Mouse (Mus musculus): ENCODE results near the gene B9d2. TPM values are rescaled to one million over a fixed set of nuclear protein-coding genes. Genes with fewer than 3 reads are reported as not detected.
"Not testable (repeated sequence)": the region's sequence is repeated elsewhere in the genome, so short reads cannot be mapped to it uniquely, and the experiment has no call there.

B9d2 gene
- polyA plus RNA-seq, 2 experiments from 2014 or later: 46.8 to 72.8 TPM

GRCm38 (mm10) chr7:25704716-25705364 lies 24.3 kb downstream of the B9d2 start:
- no peak for ATAC-seq

DNA sequence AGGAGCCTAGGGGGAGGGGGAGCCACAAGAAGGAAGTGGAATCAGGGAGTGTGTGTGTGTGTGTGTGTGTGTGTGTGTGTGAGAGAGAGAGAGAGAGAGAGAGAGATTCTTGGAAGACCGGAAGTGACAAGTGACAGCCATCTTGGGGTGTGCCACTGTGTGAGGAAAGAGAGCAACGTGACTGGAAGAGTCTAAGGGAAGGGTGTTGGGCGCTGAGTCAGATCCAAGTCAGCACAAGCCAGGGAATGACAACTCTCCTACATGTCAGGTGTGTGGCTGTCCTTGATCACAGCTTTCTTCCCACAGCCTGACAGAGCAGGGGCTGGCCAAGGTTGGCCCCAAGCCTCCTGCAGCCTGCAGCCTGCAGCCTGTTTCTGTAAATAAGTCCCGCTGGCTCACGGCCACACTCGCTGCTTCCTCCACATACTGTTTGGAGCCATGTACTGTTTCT lies 25.2 kb downstream of the B9d2 start:
- peak; percentile 28 for ATAC-seq

DNA sequence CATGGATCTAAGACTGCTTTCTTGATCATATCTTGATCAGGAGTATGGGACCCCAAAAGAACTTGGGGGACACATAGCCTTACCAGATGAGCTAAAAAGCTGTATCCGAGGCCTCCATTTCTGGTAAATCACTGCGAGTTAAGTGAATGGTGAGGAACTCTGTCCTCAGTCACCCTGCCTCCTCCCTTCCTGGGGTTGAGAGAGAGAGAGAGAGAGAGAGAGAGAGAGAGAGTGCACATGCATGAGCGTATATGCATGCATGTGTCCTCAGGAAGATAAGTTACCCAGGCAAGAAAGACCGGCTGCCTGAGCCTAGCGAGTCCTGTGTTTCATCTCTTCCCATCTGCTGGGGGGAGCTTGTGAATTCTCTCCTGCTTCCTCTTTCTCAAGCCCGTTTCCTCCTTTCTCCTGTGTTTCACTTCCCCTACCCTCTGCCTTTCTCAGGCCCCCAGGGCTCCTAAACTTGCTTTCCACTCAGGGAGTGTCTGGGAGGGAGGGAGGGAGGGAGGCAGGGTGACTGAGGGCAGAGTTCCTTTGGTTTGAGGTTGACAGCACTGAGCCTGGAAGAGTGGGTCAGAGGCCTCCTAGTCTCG lies 26.1 kb downstream of the B9d2 start:
- ATAC-seq: no peak

DNA sequence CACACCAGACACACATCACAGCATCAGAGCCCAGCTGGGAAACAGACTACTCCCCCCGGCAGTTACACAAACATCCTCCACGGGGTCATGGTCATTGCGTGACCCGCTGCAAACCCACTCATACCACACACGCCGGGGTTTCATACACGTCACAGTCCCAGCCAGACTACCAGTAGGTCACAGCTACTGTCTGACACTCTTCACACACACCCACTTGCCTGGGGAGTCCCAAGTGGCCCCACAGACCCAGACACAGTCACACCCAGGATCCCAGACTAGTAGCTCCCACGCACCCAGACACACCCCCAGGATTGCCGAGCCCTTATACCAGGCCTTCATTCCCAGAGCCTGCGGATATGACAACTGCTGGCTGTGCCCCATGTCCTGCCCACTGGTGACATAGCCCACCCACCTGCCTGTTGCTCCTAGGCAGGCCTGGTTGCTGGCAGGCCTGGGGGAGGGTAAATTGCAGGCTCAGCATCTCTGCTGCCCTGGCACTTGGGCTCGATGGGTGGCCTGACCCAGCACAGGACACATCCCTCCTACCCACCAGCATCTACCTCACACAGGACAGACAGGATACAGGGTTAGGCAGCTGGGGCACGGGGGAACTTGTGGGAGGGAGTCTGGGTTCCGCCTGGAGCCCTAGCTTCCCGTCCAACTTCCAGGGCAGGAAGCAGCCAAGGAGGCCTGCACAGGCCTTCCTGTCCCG lies 27.2 kb downstream of the B9d2 start:
- peak; percentile 56 for ATAC-seq

GRCm38 (mm10) chr7:25709961-25710360 lies 29.4 kb downstream of the B9d2 start:
- ATAC-seq: no peak

- peak; percentile 34 for ATAC-seq
Observed at GRCm38 (mm10) chr7:25710519-25711130, 30.0 kb downstream of the B9d2 start.

DNA sequence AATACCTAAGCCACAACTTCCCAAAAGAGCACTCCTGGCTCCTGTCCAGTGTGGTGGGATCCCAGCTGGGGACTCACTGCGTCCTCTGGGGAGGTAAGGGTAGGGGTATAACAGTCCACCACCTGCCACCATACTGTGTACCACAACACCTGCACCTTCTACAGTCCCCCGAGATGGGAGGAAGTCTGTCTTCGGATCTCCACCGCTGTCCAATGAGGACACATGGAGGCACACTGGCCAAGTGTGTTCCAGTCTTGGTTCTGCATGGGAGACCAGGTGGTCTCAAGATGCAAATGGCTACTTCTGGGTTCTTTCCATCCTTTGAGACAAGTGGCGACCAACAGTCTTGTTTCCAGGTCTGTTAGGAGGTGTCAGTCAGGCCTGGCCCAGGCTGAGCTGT lies 30.6 kb downstream of the B9d2 start:
- no peak for ATAC-seq

- no peak for ATAC-seq
Observed at GRCm38 (mm10) chr7:25711731-25712197, 31.2 kb downstream of the B9d2 start.

DNA sequence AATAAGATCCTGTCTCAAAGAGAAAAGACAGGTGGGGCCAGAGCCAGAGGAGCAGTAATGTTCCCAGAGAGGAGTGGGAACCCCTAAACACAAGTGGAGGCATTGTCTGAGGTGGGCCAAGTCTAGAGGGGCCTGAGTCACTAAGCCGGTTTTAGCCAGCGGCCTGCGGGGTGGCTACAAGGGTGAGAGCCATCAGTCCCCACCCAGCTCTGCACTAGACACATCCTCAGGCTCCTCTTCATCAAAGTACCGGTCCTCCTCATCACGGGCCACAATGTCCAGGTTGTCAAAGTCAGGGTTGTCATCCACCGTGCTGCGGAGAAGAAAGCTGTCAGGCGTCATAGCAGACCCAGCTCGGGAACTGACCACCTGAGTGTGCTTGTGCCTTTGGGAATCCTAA lies 32.2 kb downstream of the B9d2 start:
- no peak for ATAC-seq

DNA sequence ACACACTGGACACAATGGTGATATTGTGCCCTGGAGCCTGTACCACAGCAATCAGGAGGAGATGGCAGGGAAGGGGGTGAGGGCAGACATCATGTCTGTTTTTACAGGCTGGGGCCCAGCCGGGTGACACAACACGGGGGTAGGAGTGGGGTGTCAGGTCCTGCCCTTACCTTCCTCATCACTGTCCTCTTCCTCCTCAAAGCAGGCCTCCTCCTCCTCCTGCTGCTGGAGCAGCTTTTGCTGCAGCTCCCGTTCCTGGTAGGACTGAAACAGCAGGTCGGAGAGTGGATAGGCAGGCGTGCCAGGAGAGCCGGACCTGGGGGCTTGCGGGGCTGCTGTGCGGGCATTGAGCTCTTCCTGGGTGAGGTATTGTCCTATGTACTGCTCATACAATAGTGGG lies 34.0 kb downstream of the B9d2 start:
- no peak for ATAC-seq

- ATAC-seq: no peak
Observed at GRCm38 (mm10) chr7:25715731-25716271, 35.2 kb downstream of the B9d2 start.

DNA sequence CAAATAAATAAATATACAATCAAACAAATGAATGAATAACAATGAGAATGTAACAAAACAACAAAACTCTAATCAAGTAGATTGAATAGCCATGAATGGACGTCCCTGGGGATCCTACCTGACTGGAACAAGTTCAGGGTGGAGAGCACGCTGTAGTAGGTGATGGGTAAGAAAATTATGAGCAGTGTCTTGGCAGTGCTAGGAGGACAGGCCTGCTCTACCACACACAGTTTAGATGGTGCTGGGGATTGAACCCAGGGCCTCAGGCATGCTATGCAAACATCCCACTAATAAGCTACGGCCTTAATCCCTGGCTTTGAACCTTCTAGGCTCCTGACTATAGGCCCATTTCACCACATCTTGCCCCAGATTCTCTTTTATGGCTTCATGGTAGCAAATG lies 36.9 kb downstream of the B9d2 start:
- no peak for ATAC-seq

GRCm38 (mm10) chr7:25718788-25719417 lies 38.3 kb downstream of the B9d2 start, which contains the start of gene Ccdc97:
TSS of gene Ccdc97 (minus strand) at chr7:25719088.
- ATAC-seq: peak; percentile 94

DNA sequence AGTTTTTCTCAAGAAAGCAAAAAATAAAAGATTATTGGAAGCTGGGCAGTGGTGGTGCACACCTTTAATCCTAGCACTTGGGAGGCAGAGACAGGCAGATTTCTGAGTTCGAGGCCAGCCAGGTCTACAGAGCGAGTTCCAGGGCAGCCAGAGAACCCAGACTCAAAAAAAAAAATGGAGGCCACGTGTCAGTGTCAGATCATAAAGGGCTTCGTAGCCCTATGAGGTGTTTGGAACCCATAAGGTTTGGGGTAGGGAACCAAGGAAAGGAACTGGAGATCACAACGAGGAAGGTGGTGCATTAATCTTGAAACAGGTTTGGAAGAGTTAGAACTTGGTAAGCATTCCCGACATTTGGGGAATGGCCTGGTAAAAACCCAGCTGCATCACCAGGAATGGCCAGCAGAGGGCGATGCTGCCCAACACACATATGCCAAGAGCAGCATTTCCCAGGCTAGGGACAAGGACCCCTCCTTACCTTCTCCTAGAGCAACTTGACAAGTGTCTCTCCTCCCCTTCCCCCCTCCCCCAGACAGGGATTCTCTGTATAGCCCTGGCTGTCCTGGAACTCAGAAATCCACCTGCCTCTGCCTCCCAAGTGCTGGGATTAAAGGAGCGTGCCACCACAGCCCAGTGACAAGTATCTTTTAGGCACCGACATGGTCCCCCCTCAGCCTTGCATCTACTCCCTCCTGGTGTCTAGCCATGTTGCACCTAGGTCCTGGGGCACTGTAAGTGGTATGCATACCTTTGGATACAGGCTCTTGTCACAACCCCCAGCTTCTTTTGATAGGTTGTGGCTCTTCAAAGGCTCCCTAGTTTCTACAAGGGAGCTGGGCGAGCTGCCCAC lies 39.4 kb downstream of the B9d2 start:
- ATAC-seq: no peak

DNA sequence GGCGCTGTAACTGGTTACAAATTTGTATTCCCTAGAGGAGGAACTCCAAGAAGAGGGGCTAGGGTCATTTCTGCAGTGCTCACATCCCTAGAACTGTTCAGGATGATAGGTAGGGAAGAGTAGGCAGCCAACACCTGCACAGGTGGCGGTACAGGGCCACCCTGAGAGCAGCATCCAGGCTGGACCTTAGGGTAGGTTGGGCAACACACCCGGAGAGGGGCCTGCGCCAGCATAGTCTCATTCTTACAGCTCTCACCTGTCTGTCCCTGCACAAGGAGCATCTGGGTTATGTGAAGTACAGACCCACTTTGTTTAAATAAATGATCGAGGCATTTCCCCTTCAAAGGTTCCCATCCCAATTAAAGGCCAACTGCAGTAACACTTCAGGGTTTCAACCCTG lies 40.2 kb downstream of the B9d2 start:
- ATAC-seq: no peak

DNA sequence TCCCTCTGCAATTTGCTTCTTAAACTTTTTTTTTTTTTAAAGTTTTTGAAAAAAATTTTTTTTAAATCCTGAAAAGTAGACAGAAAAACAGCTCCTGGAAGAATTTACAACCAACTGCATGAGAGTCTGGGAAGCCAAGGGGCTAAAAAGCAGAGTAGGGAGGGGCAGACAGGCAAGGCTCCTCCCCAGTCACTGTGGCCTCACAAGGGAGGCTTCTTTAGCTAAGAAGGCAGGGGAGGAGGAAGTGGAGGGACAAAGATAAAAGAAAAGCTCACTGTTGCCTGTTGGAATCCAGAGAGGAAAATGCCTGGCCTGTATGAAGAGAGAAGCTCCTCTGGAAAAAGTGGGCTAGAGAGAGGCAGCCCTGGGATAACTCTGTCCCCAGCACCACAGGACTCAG lies 41.2 kb downstream of the B9d2 start:
- not testable (repeated sequence) for ATAC-seq

GRCm38 (mm10) chr7:25725886-25726285 lies 45.3 kb downstream of the B9d2 start:
- no peak for ATAC-seq

GRCm38 (mm10) chr7:25727800-25728199 lies 47.2 kb downstream of the B9d2 start:
- no peak for ATAC-seq

GRCm38 (mm10) chr7:25729396-25729795 lies 48.8 kb downstream of the B9d2 start:
- no peak for ATAC-seq

DNA sequence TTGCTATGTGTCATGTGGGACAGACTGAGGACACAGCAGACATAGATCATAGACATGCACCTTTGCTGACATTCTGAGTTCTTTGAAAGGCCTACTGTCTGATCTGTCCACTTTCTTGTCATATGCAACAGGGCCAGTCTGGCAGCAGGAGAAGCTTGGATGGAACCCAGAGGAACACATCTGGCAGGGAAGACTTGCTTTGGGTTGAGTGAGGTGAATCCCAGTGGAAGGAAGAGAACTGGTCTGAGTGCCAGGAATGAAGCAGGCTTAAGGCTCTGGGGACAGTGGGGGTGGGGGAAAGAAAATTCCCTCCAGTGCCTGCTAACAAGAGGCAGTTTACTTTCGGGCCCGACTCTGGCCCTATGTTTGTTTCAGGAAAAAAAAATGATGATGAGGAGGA lies 49.3 kb downstream of the B9d2 start:
- ATAC-seq: no peak

DNA sequence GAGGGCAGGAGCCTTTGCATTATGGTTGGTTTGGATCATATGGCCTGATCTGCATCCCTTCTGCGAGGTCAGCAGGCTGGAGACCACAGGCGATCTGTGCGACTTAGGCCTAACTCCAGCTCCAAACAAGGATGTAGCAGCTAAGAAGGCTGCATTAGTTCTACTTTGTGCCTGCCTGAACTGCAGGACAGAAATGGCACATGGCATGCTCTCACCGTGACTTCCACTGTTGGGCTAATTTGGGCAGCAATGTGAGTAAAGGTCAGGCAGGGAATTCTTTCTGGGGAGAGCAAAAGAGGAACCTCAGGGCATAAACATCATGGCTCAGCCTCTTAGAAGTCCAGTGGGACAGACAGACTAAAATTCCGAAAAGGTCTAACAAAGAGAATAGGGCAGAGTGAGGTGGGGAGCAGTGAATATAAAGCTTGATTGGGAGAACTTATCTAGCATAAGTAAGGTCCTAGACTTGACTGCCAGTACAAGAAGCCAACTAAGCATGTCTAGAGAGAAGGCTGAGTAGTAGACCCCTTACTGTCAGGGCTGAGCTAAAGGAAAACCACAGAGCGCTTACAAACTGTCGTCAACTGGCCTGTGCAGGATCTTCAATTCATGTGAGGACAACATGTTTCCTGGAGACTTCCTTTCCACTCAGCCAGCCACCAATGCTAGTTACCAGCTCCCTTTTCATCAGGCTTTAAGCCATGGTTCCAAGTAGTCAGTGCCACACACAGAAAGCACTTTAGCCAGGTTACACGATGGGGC lies 50.9 kb downstream of the B9d2 start:
- ATAC-seq: no peak
